Comparison of ENCODE assay signal across 21 mouse cellular contexts in the genomic region with DNA sequence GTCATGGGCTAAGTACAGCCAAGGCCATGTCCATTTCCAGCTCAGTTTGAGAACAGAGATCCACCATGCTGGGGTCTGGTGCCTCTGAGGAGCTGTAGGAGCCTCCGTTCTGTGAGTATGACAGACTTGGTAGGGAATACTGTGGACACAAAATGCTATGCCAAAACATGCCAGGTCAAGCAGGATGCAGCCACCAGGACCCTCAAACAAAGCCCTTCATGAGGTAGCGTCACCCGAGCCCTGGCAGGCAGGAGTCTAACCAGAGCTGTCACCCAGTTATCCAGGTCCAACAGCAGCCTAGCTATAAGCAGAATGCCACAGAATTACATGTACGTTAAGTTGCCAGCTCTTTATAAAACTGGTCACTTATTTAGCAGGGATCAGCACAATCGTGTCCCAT. TPM values are rescaled to one million over a fixed set of nuclear protein-coding genes. Genes with fewer than 3 reads are reported as not detected.
DNase-seq lines count a peak whose midpoint lies in the region; ATAC-seq and TF ChIP-seq lines count a peak whose summit lies in the region.
"Had no signal": no experiment of that assay in that cellular context is flagged by ENCODE, and none has a peak within 500 bp of the region (broad histone marks: within the 10 kb centered on the region; RNA-seq: fewer than 3 reads in every experiment).

No protein-coding gene starts in this region.

- H3K4me1 ChIP-seq in heart, embryonic 10.5 days = peaks cover 77% of the 10 kb centered on the region
- H3K4me1 ChIP-seq in lung, embryonic 15.5 days = peaks cover 35% of the 10 kb centered on the region
- peaks cover 69% of the 10 kb centered on the region for H3K4me1 ChIP-seq in embryonic facial prominence, embryonic 10.5 days

- no peaks in the 10 kb centered on the region for H3K9me3 ChIP-seq in heart, embryonic 10.5 days
- no peaks in the 10 kb centered on the region for H3K9me3 ChIP-seq in lung, embryonic 15.5 days
- no peaks in the 10 kb centered on the region for H3K9me3 ChIP-seq in embryonic facial prominence, embryonic 10.5 days
- H3K9me3 ChIP-seq: embryonic facial prominence, embryonic 15.5 days; intestine, embryonic 15.5 days had no signal

- H3K4me3 ChIP-seq in heart, embryonic 10.5 days = no peak overlapping the region
- no peak overlapping the region for H3K4me3 ChIP-seq in lung, embryonic 15.5 days
- no peak overlapping the region for H3K4me3 ChIP-seq in embryonic facial prominence, embryonic 10.5 days
- H3K4me3 ChIP-seq in layer of hippocampus, adult 2 months = no peak overlapping the region
- H3K4me3 ChIP-seq: embryonic facial prominence, embryonic 15.5 days; gastrocnemius, adult 2 months; heart, adult 2 months; intestine, embryonic 15.5 days had no signal

- H3K27ac ChIP-seq in heart, embryonic 10.5 days = 0 out of 2 replicates have a peak overlapping the region, but pooled peaks have one; percentile 36
- H3K27ac ChIP-seq in lung, embryonic 15.5 days = peak overlapping the region; percentile 3; the same call in 1 of the 2 replicates
- peak overlapping the region; percentile 24; the same call in 1 of the 2 replicates for H3K27ac ChIP-seq in embryonic facial prominence, embryonic 10.5 days (replicated peaks)
- H3K27ac ChIP-seq in layer of hippocampus, adult 2 months = no peak overlapping the region; the same call in 1 of the 2 replicates
- H3K27ac ChIP-seq: embryonic facial prominence, embryonic 15.5 days; gastrocnemius, adult 2 months; heart, adult 2 months; hindbrain, embryonic 14.5 days; intestine, embryonic 15.5 days had no signal

- no peak for DNase-seq in heart, embryonic 10.5 days (ENCODE audit: low spot score)
- DNase-seq in heart, postnatal 4 days = no peak
- DNase-seq in lung, postnatal 4 days = no peak
- no peak for DNase-seq in embryonic facial prominence, embryonic 10.5 days (ENCODE audit: low spot score)
- DNase-seq in layer of hippocampus, adult 2 months (ENCODE audit: low spot score in 2 of 2) = no peak
- DNase-seq: adrenal gland, adult 8-10 months; adrenal gland, postnatal 25 days; embryo, embryonic 11 days; forebrain, postnatal 0 days; gastrocnemius, adult 2 months; gastrocnemius, postnatal 25 days; heart, adult 2 months; heart, postnatal 36 days; kidney, adult 11 months had no signal

- H3K4me2 ChIP-seq in lung, embryonic 15.5 days = no peak overlapping the region
- H3K4me2 ChIP-seq: embryonic facial prominence, embryonic 15.5 days; heart, embryonic 11.5 days; hindbrain, embryonic 14.5 days; intestine, embryonic 15.5 days had no signal

- no peak for TF ChIP-seq CTCF in layer of hippocampus, adult 2 months (conservative IDR thresholded peaks at IDR 0.05)

- H3K9ac ChIP-seq in lung, embryonic 15.5 days = no peak overlapping the region
- H3K9ac ChIP-seq: embryonic facial prominence, embryonic 15.5 days; forebrain, postnatal 0 days; hindbrain, embryonic 14.5 days; intestine, embryonic 15.5 days had no signal

- H3K27me3 ChIP-seq in heart, embryonic 10.5 days (ENCODE audit: insufficient read depth, poor library complexity, severe bottlenecking) = no peaks in the 10 kb centered on the region
- H3K27me3 ChIP-seq in lung, embryonic 15.5 days = no peaks in the 10 kb centered on the region
- 0 out of 2 replicates have a peak, but pooled peaks cover 7% of the 10 kb centered on the region for H3K27me3 ChIP-seq in embryonic facial prominence, embryonic 10.5 days (replicated peaks; ENCODE audit: low read depth, poor library complexity, severe bottlenecking)
- H3K27me3 ChIP-seq: embryonic facial prominence, embryonic 15.5 days; intestine, embryonic 15.5 days had no signal

- no peak for ATAC-seq in lung, embryonic 15.5 days (ENCODE audit: borderline replicate concordance, extremely low read depth, low FRiP score, low TSS enrichment)
- ATAC-seq: activated CD4-positive, CD25-positive, alpha-beta regulatory T cell, adult 4 months; forebrain, embryonic 14.5 days; forebrain, postnatal 0 days; intestine, embryonic 15.5 days had no signal

- 76% methylated on average over 5 of the region's 5 CpGs for WGBS in heart, embryonic 10.5 days
- WGBS in lung, embryonic 15.5 days = 72% methylated on average over 5 of the region's 5 CpGs
- WGBS in embryonic facial prominence, embryonic 10.5 days = 85% methylated on average over 5 of the region's 5 CpGs

- no peaks in the 10 kb centered on the region for H3K36me3 ChIP-seq in heart, embryonic 10.5 days
- no peaks in the 10 kb centered on the region for H3K36me3 ChIP-seq in lung, embryonic 15.5 days
- no peaks in the 10 kb centered on the region for H3K36me3 ChIP-seq in embryonic facial prominence, embryonic 10.5 days (replicated peaks)
- H3K36me3 ChIP-seq: embryonic facial prominence, embryonic 15.5 days; intestine, embryonic 15.5 days had no signal

RNA-seq across cellular contexts. Expression of gene Ralgps1, which starts 51.8 kb away (rescaled TPM):
- polyA plus RNA-seq in heart, embryonic 10.5 days (2016; fragmentation: Nextera tagmentation; extraction: Ambion mirVana) = 3.8 and 6.4 TPM in 2 replicates
- total RNA-seq in heart, postnatal 4 days (2021) = 1 to 10 TPM; 8.7 to 8.8 TPM
- polyA plus RNA-seq in lung, embryonic 15.5 days (2015; fragmentation: Nextera tagmentation; extraction: Ambion mirVana) = 4.0 and 4.5 TPM in 2 replicates
- 4.8 and 5.5 TPM in 2 replicates for polyA plus RNA-seq in embryonic facial prominence, embryonic 10.5 days (2016; fragmentation: Nextera tagmentation; extraction: Ambion mirVana)
- total RNA-seq in layer of hippocampus, adult 2 months (2021) = 10 to 100 TPM; 68.2 TPM
